Mouse (Mus musculus) lung, postnatal 0 days (tissue): Measurements from ENCODE around the gene Ache.

ENCODE experiments used
- CTCF ChIP-seq: IDR thresholded peaks from 2 replicates; pipeline ENCODE4 v1.5.1; 2016; ENCODE audit warnings: antibody characterized with exemption, mild to moderate bottlenecking
- EP300 ChIP-seq: IDR thresholded peaks from 2 replicates; pipeline ENCODE4 v1.6.1; 2016; ENCODE audit warnings: antibody characterized with exemption, mild to moderate bottlenecking, control low read depth

GRCm38 (mm10) chr5:137295712-137296111, 8.4 kb downstream of the Ache start:
- no peak for TF ChIP-seq CTCF
- TF ChIP-seq EP300, result no peak
